ENCODE assay signal across 19 mouse cellular contexts in genomic region chr4:45688233-45688632, GRCm38 (mm10).
DNase-seq lines count a peak whose midpoint lies in the region; TF ChIP-seq lines count a peak whose summit lies in the region.
"Had no signal": no experiment of that assay in that cellular context is flagged by ENCODE, and none has a peak within 500 bp of the region (broad histone marks: within the 10 kb centered on the region; RNA-seq: fewer than 3 reads in every experiment).

No protein-coding gene starts in this region.

- no peaks in the 10 kb centered on the region for H3K36me3 ChIP-seq in C2C12 (ENCODE audit: control insufficient read depth, insufficient read depth)
- H3K36me3 ChIP-seq: kidney, embryonic 15.5 days; limb, embryonic 13.5 days; lung, embryonic 15.5 days; midbrain, embryonic 10.5 days; midbrain, embryonic 15.5 days had no signal

- no peak for TF ChIP-seq CTCF in C2C12 (IDR thresholded peaks at IDR 0.05; ENCODE audit: control insufficient read depth, insufficient read depth, insufficient read length)

- H3K27me3 ChIP-seq in C2C12 (ENCODE audit: control insufficient read depth, insufficient read depth, insufficient read length) = peaks cover 9% of the 10 kb centered on the region
- H3K27me3 ChIP-seq: kidney, embryonic 15.5 days; lung, embryonic 15.5 days had no signal

- H3ac ChIP-seq in C2C12 (ENCODE audit: control insufficient read depth, insufficient read length, low read depth) = no peak overlapping the region

- peak; percentile 75 for DNase-seq in 3T3-L1 (ENCODE audit: low read depth, low spot score)
- DNase-seq in c-Kit-positive CD71-negative TER-119-negative erythroid progenitor cells, embryonic 14.5 days (ENCODE audit: low read depth) = peak; percentile 8
- DNase-seq in induced T-regulatory cell, adult 2 months (ENCODE audit: low read depth) = peak; percentile 6
- no peak for DNase-seq in left cerebral cortex, postnatal 14 days (ENCODE audit: low spot score in 2 of 2)
- DNase-seq in ovary, postnatal 14 days (ENCODE audit: low spot score) = no peak
- no peak for DNase-seq in cerebellum, adult 18-20 months
- DNase-seq: adrenal gland, postnatal 14 days; cerebellum, adult 2 months; cerebellum, postnatal 14 days; heart, postnatal 14 days; kidney, adult 11 months; kidney, postnatal 25 days had no signal

- intact Hi-C loops in left cerebral cortex, postnatal 14 days (cut with DNase I) = no loop called here

- no peak overlapping the region for H3K4me3 ChIP-seq in C2C12 (ENCODE audit: insufficient read depth, poor library complexity, severe bottlenecking)
- H3K4me3 ChIP-seq: kidney, embryonic 15.5 days; left cerebral cortex, adult 2 months; limb, embryonic 13.5 days; lung, embryonic 15.5 days; midbrain, embryonic 10.5 days; midbrain, embryonic 15.5 days had no signal

- no peaks in the 10 kb centered on the region for H3K79me3 ChIP-seq in C2C12 (ENCODE audit: low read depth)

- H3K79me2 ChIP-seq in C2C12 (ENCODE audit: control insufficient read depth, insufficient read depth) = no peaks in the 10 kb centered on the region

TF ChIP-seq in C2C12, 6 proteins besides CTCF, POLR2A, EP300 and RAD21:
- no peak for TF ChIP-seq CEBPB (IDR thresholded peaks at IDR 0.05; ENCODE audit: low read depth)
- TF ChIP-seq FOSL1 (IDR thresholded peaks at IDR 0.05; ENCODE audit: insufficient read depth, low read length, poor library complexity, severe bottlenecking) = peak; percentile 14

Comparison
In these comparisons a context has a peak if more than half of its experiments do, and no peak if none do; other contexts are left out.
1. DNase-seq: peak in 3T3-L1 (single experiment), c-Kit-positive CD71-negative TER-119-negative erythroid progenitor cells, embryonic 14.5 days (single experiment) and induced T-regulatory cell, adult 2 months (single experiment); none in left cerebral cortex, postnatal 14 days (0 of 2), ovary, postnatal 14 days (single experiment) and cerebellum, adult 18-20 months (0 of 2).